Mouse (Mus musculus) MEL (cell line): ENCODE measurements around the gene Pigl. TPM values are rescaled to one million over a fixed set of nuclear protein-coding genes. Genes with fewer than 3 reads are reported as not detected.
A peak's percentile ranks its signal among the peaks of the same experiment; 100 is the strongest.

Experiments
- DNase-seq: peaks from one replicate; pipeline ENCODE4 v3.0.0; 2011; ENCODE audit warnings: low read depth, low spot score
- H3K27ac ChIP-seq: 2 replicates; pipeline ENCODE4 v1.5.1; 2012; ENCODE audit warnings: low read depth, mild to moderate bottlenecking, control low read depth, low read length, moderate library complexity; ENCODE audit not compliant: control insufficient read depth
- H3K27me3 ChIP-seq, 2 experiments: fragments of 150-350 bp in 1 of 2; sonication (generic) in 1 of 2; 2 replicates each; pipeline ENCODE4 v1.6.1; 2012; ENCODE audit warnings: low read length in 2 of 2, mild to moderate bottlenecking in 2 of 2, improper control_type of control experiment in 1 of 2, moderate library complexity in 1 of 2; ENCODE audit not compliant: insufficient read depth in 2 of 2, control insufficient read depth in 1 of 2
- H3K36me3 ChIP-seq, 2 experiments: 2 replicates each; pipeline ENCODE4 v1.6.1; 2012 to 2014; ENCODE audit warnings: low read length in 2 of 2, improper control_type of control experiment in 1 of 2, inconsistent platforms in 1 of 2, mild to moderate bottlenecking in 1 of 2; ENCODE audit not compliant: insufficient read depth in 2 of 2, control insufficient read depth in 1 of 2
- H3K4me1 ChIP-seq, 2 experiments: fragments of 150-350 bp in 1 of 2; sonication (generic) in 1 of 2; 2 replicates each; pipeline ENCODE4 v1.6.1; 2012; ENCODE audit warnings: low read length in 2 of 2, improper control_type of control experiment in 1 of 2, mild to moderate bottlenecking in 1 of 2; ENCODE audit not compliant: insufficient read depth in 2 of 2, control insufficient read depth in 1 of 2
- H3K4me3 ChIP-seq, 2 experiments: fragments of 150-350 bp in 1 of 2; sonication (generic) in 1 of 2; 2 replicates each; pipeline ENCODE4 v1.5.1; 2012; ENCODE audit warnings: low read depth in 2 of 2, low read length in 2 of 2, mild to moderate bottlenecking in 2 of 2, moderate library complexity in 2 of 2, control low read depth in 1 of 2, improper control_type of control experiment in 1 of 2; ENCODE audit not compliant: control insufficient read depth in 1 of 2, insufficient read depth in 1 of 2
- H3K79me2 ChIP-seq: 2 replicates; pipeline ENCODE4 v1.6.1; 2012; ENCODE audit warnings: mild to moderate bottlenecking, low read length, moderate library complexity; ENCODE audit not compliant: control insufficient read depth, poor library complexity, insufficient read depth
- H3K9ac ChIP-seq: 2 replicates; pipeline ENCODE4 v1.6.1; 2012; ENCODE audit warnings: low read depth, mild to moderate bottlenecking, control low read depth, low read length, moderate library complexity; ENCODE audit not compliant: control insufficient read depth, poor library complexity, severe bottlenecking
- H3K9me3 ChIP-seq: fragments of 150-350 bp; sonication (generic); replicated peaks from 2 replicates; pipeline ENCODE4 v1.6.1; 2012; ENCODE audit warnings: mild to moderate bottlenecking, low read length, improper control_type of control experiment, moderate library complexity; ENCODE audit not compliant: insufficient read depth
- BHLHE40 ChIP-seq: IDR thresholded peaks from 2 replicates; pipeline ENCODE4 v1.6.1; 2012; ENCODE audit warnings: low read depth, mild to moderate bottlenecking, inconsistent platforms, low read length, improper control_type of control experiment, borderline replicate concordance
- EP300 ChIP-seq, 2 experiments: IDR thresholded peaks; 2 replicates each; pipeline ENCODE4 v1.6.1; 2011; ENCODE audit warnings: improper control_type of control experiment in 2 of 2, low read length in 2 of 2, low read depth in 1 of 2, mild to moderate bottlenecking in 1 of 2
- ETS1 ChIP-seq: IDR thresholded peaks from 2 replicates; pipeline ENCODE4 v1.6.1; 2012; ENCODE audit warnings: low read depth, mild to moderate bottlenecking, inconsistent platforms, low read length, improper control_type of control experiment, moderate library complexity
- HCFC1 ChIP-seq: IDR thresholded peaks from 2 replicates; pipeline ENCODE4 v1.6.1; 2012; ENCODE audit warnings: low read depth, mild to moderate bottlenecking, inconsistent platforms, low read length, improper control_type of control experiment, moderate library complexity
- JUND ChIP-seq: IDR thresholded peaks from 2 replicates; pipeline ENCODE4 v1.6.1; 2011; ENCODE audit warnings: low read depth, mild to moderate bottlenecking, improper control_type of control experiment, low read length
- KAT2A ChIP-seq: conservative IDR thresholded peaks from 2 replicates; pipeline ENCODE4 v1.6.1; 2012; ENCODE audit warnings: low read depth, low read length, improper control_type of control experiment, inconsistent platforms
- MAX ChIP-seq: IDR thresholded peaks from 2 replicates; pipeline ENCODE4 v1.6.1; 2011; ENCODE audit warnings: low read length, improper control_type of control experiment
- MAZ ChIP-seq: IDR thresholded peaks from 2 replicates; pipeline ENCODE4 v1.6.1; 2012; ENCODE audit warnings: low read depth, mild to moderate bottlenecking, inconsistent platforms, low read length, improper control_type of control experiment
- MXI1 ChIP-seq: IDR thresholded peaks from 2 replicates; pipeline ENCODE4 v1.6.1; 2011; ENCODE audit warnings: mild to moderate bottlenecking, low read depth, low read length, improper control_type of control experiment
- MYB ChIP-seq: IDR thresholded peaks from 2 replicates; pipeline ENCODE4 v1.6.1; 2011; ENCODE audit warnings: mild to moderate bottlenecking, low read depth, low read length, improper control_type of control experiment
- MYC ChIP-seq: IDR thresholded peaks from 2 replicates; pipeline ENCODE4 v1.6.1; 2011; ENCODE audit warnings: low read depth, mild to moderate bottlenecking, low read length, improper control_type of control experiment, moderate library complexity
- NELFE ChIP-seq: IDR thresholded peaks from 2 replicates; pipeline ENCODE4 v1.6.1; 2011; ENCODE audit warnings: low read depth, low read length, improper control_type of control experiment
- NRF1 ChIP-seq: IDR thresholded peaks from 2 replicates; pipeline ENCODE4 v1.6.1; 2014; ENCODE audit warnings: low read depth, mild to moderate bottlenecking, inconsistent platforms, low read length, improper control_type of control experiment, moderate library complexity; ENCODE audit not compliant: poor library complexity, insufficient read depth, severe bottlenecking
- SIN3A ChIP-seq: IDR thresholded peaks from 2 replicates; pipeline ENCODE4 v1.6.1; 2012; ENCODE audit warnings: low read length, improper control_type of control experiment, inconsistent platforms
- SMC3 ChIP-seq: IDR thresholded peaks from 2 replicates; pipeline ENCODE4 v1.6.1; 2011; ENCODE audit warnings: low read depth, low read length, improper control_type of control experiment
- TBP ChIP-seq: IDR thresholded peaks from 2 replicates; pipeline ENCODE4 v1.8.0; 2011; ENCODE audit warnings: low read depth, low read length, improper control_type of control experiment
- TCF12 ChIP-seq: IDR thresholded peaks from 2 replicates; pipeline ENCODE4 v1.6.1; 2014; ENCODE audit warnings: low read depth, mild to moderate bottlenecking, inconsistent platforms, low read length, improper control_type of control experiment, moderate library complexity
- UBTF ChIP-seq: IDR thresholded peaks from 2 replicates; pipeline ENCODE4 v1.6.1; 2012; ENCODE audit warnings: low read depth, mild to moderate bottlenecking, inconsistent platforms, low read length, improper control_type of control experiment, moderate library complexity, borderline replicate concordance; ENCODE audit not compliant: insufficient read depth
- ZC3H11A ChIP-seq: IDR thresholded peaks from 2 replicates; pipeline ENCODE4 v1.6.1; 2012; ENCODE audit warnings: low read depth, mild to moderate bottlenecking, inconsistent platforms, low read length, improper control_type of control experiment
- ZNF384 ChIP-seq: IDR thresholded peaks from 2 replicates; pipeline ENCODE4 v1.6.1; 2012; ENCODE audit warnings: low read depth, mild to moderate bottlenecking, inconsistent platforms, low read length, improper control_type of control experiment
- polyA plus RNA-seq, 2 experiments: library from polyadenylated mRNA; stranded (reverse) in 1 of 2; unstranded in 1 of 2; fragments of >175 nt in 1 of 2; fragments of >200 nt in 1 of 2; gene quantifications; 2 replicates each; pipeline versions ENCODE4 v1.2.1 to v1.2.4; 2012; ENCODE audit warnings: low replicate concordance in 2 of 2, low read depth in 1 of 2; ENCODE audit not compliant: insufficient read length in 2 of 2, insufficient read depth in 1 of 2, missing spikeins in 1 of 2
- total RNA-seq: library from RNA; depleted of rRNA; stranded (reverse); fragments of 300-350 nt; gene quantifications from 2 replicates; pipeline ENCODE4 v1.2.3, GENCODE M21; 2012

The Pigl gene
- total and polyA plus RNA-seq, 3 experiments, result 2.0 to 4.1 TPM; not detected in 1

DNA sequence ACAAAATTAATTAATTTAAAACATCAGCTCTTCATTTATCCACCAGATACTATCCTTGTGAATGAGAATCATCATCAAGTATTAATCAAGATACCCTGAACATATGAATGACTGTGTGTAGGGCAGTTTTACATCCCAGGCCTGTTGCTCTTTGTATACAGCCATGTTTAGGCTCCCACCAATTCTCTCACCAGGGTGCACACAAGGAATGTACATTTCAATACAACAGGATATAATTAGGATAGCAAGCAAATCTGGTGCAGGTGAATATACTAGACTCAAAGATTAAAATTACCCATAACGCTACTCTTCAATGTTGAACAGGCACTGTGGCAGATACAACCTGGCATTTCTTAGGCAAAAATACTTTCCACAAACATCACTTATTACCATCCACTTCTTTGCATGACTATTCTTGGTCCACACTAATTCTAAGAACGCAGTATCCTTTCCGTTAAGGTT lies 2.2 kb upstream of the Pigl start:
- no peak for DNase-seq
- H3K4me3 ChIP-seq, result peak overlapping the region; percentile 89 to 93
- peak overlapping the region; percentile 97 for H3K27ac ChIP-seq
- no peaks in the 10 kb centered on the region for H3K27me3 ChIP-seq
- no peaks in the 10 kb centered on the region for H3K9me3 ChIP-seq
- peaks cover 63% of the 10 kb centered on the region for H3K79me2 ChIP-seq
- TF ChIP-seq EP300 (IDR thresholded peaks at IDR 0.05; ENCODE audit: low read depth in 1 of 2, low read length in 2 of 2) (peak in 1 of 2 experiments; percentile 60; a peak in 1 of 4 replicates), MYB (no peak), MYC (0 out of 2 replicates have a peak, but pooled peaks have one; percentile 31)
- TF ChIP-seq, all 39 proteins: peak for 2
- Histone ChIP-seq H3K36me3 (peaks cover 7 to 30% of the 10 kb centered on the region in 2 experiments), H3K4me1 (peaks cover 10 to 14% of the 10 kb centered on the region in 2 experiments), H3K9ac (peak overlapping the region; percentile 98)

DNA sequence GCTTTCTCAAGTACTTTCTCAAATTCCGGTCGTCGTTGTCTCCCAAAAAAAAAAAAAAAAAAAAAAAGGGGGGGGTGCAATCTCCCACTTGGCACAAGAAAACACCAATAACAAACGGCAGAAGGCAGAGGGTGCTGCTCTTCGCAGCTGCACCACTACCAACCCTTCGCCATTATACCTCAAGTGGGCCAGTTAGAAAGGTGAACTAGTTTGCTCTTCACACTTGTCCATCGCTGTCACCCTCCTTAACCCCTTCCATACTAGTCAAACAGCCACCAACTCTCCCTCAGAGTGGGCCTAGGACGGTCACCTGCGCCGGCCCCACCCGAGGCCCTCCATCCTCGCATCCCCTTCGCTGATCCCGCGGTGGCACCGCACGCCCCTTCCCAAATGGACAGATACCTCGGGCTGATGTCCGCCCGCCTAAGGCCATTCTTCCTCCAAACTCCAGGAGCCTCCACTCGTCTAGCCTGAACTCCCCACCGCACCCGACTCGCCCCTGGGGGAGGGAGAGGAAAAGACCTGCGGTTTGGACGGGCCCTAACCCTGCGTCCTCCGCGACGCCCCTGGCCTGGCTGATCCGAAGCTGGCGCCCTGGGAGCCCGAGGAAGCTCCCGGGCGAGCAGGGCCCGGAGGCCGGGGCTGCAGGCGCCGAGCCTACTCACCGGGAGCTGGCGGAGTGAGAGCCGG lies 1.6 kb upstream of the Pigl start:
- Histone ChIP-seq H3K27me3 (no peaks in the 10 kb centered on the region), H3K4me1 (peaks cover 14% of the 10 kb centered on the region in 2 experiments), H3K9ac (peak overlapping the region; percentile 98), H3K27ac (peak overlapping the region; percentile 97), H3K4me3 (peak overlapping the region; percentile 89 to 93), H3K9me3 (no peaks in the 10 kb centered on the region), H3K79me2 (peaks cover 60% of the 10 kb centered on the region), H3K36me3 (peaks cover 3 to 28% of the 10 kb centered on the region in 2 experiments)
- TF ChIP-seq JUND (0 out of 2 replicates have a peak, but pooled peaks have one; percentile 48), BHLHE40 (no peak), HCFC1 (0 out of 2 replicates have a peak, but pooled peaks have one; percentile 16), MYB (0 out of 2 replicates have a peak, but pooled peaks have one; percentile 25), TBP (peak; percentile 76; the same call in 1 of the 2 replicates), ZNF384 (peak; percentile 95), UBTF (0 out of 2 replicates have a peak, but pooled peaks have one; percentile 74), ZC3H11A (no peak), NELFE (peak; percentile 54; the same call in 1 of the 2 replicates), SIN3A (peak; percentile 89), MAZ (peak; percentile 61; the same call in 1 of the 2 replicates), MAX (peak; percentile 47), SMC3 (no peak), NRF1 (no peak), MXI1 (peak; percentile 74), TCF12 (peak; percentile 48; the same call in 1 of the 2 replicates), ETS1 (0 out of 2 replicates have a peak, but pooled peaks have one; percentile 15), KAT2A (no peak)
- peak; percentile 77 for DNase-seq
